Mouse (Mus musculus): ENCODE results near the gene Fam204a.

Gene Fam204a

GRCm38 (mm10) chr19:60225899-60226844, at the start of gene Fam204a:
TSS of gene Fam204a (minus strand) at chr19:60226701.
- peak; percentile 97 for DNase-seq

- DNase-seq, result no peak
Measured at GRCm38 (mm10) chr19:60265789-60266188, 39.3 kb upstream of the Fam204a start.

GRCm38 (mm10) chr19:60260689-60261088, 34.2 kb upstream of the Fam204a start:
- no peak for DNase-seq

GRCm38 (mm10) chr19:60252021-60252420, 25.5 kb upstream of the Fam204a start:
- peak; percentile 16 for DNase-seq

GRCm38 (mm10) chr19:60251197-60251596, 24.7 kb upstream of the Fam204a start:
- DNase-seq, result no peak

DNA sequence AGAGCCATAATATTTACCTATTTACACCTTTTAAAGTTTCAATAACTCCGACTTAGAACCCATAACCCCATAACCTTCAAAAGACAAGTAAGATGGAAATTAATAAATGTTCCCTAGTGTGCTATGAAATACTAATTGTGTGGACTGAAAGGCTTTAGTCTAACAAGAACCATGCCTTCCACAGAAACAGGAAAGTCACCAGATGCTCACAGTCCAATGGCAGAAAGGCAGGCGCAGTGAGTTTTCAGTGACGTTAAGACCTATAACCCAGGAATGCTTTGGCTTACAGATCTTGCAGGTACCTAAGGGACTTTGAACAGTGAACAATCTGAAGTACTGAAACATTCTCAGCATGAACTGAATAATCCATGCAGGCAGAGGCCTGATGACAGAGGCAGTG, 18.7 kb upstream of the Fam204a start:
- no peak for DNase-seq

DNA sequence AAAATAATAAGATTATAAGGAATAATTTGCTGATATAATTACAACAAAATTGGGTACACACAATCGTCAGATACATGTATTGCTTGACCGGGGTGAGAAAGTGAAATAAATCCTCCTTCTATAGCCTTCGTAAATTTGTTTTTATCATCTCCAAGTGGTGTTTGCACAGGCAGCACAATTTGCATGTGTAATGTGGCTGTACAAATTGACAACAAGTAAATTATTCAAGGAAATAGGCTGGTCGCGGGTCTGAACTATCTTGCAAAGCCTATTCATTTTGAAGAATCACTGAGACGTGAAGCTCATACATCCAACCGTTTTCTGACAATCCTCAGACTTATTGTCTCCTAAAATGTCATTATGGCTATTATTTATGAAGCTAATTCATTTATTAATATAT, 16.1 kb upstream of the Fam204a start:
- no peak for DNase-seq

DNA sequence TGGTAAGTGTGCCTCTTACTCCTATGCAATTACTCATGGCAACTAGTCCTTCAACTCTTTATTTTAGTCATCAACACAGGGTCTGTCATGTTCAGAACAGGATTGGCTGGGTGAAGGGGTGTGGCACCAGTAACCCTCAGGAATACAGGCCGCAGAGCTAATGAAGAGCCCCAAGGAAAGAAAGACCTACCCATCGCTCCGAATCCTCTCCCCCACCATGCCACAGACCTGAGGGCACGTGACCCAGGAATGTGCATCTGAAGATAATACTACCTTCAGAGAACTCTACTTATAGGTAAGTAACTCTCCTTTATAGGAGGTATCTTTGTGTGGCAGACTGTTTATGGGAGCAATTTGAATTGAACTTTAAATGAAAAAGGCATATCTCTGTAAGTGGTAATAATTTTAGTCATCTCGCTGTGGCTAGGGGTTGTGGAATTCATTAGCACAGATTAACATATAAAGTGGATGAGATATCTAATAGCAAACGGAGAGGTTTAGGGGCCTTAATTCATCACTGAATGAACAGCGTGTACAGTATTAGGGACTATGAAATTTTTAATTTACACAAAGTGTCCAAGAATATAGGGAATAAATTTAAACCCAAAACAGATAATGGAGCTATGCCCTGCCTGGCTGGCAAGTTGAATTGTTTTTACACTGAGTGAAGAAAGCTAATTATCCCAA, 15.6 kb upstream of the Fam204a start:
- DNase-seq, result no peak

GRCm38 (mm10) chr19:60231542-60231941, 5.0 kb upstream of the Fam204a start:
- no peak for DNase-seq

DNA sequence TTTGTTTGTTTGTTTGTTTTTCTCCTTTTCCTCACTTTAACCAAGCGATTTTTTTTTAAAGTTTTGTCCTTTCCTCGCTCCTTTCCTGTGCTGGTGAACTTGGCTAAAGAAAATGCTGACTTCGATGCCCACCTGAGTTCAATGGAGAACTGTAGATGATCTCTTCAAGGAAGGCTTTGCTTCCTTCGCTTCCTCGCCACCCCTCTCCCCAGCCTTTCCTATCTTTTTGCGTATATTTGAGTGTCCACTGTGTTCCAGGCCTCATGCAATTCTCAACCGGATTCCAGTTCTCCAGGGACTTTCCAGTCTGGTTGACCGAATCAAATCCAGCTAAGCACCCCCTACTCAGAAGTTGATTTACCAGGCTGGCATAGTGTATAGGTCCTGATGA, 339 bp upstream of the Fam204a start:
- DNase-seq, result no peak

- no peak for DNase-seq
Measured at GRCm38 (mm10) chr19:60219395-60219794, 7.1 kb downstream of the Fam204a start.

DNA sequence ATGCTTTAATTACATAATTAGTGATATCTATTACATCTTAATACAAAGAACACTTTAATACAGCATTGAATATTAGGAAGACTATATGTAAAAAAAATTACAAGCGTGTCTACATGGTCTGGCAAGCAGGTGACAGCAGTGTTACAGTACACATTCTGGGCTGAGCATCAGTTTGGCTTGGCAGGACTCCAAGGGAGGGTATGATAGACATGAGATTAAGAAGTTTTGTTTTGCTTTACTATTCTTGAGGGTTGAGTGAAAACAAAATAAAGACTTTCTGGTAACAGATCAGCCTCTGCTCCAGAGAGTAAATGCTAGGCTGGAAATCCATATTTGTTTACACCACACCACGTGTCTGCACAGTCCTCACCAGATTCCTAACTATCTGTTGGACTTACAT, 8.5 kb downstream of the Fam204a start:
- DNase-seq, result no peak

DNA sequence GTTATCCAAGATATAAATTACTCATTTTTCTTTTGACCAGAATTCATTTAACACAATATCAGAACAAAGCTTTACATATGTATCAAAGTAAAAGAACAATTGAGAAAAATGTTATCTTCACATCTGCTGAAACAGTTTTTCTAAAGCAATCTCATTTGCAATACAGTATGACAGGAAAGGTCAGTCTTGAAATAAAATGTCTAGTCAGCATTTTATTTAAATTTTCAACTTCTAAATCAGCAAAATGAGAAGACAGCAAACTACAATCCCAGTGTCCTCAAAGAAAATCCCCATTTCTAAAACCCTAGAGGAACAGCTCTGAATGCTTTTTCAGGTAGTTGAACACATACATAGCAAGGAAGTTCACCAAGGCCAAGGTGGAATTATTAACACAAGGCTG, 18.3 kb downstream of the Fam204a start:
- DNase-seq, result no peak

- peak; percentile 57 for DNase-seq
Measured at GRCm38 (mm10) chr19:60204176-60204575, 22.3 kb downstream of the Fam204a start.

- DNase-seq, result peak; percentile 51
Measured at GRCm38 (mm10) chr19:60200294-60200693, 26.2 kb downstream of the Fam204a start.

DNA sequence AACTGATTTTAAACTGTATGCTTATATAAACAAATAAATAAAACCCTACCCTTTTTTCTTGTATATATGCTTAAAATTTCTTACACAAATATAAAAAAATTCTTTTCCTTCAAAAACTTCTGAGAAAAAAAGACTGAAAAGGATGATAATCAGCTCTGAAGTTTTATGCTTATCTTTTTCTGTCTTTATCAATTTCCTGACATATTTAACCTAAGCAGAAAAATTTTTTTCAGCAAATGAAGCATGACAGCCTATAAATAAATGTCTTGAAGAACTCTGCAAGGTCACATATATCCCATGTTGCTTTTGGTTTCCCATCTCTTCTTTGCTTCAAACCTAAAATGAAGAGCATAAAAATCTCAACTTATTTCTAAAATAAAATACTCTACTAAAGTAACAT, 27.3 kb downstream of the Fam204a start:
- DNase-seq, result no peak

- no peak for DNase-seq
Measured at GRCm38 (mm10) chr19:60192790-60193189, 33.7 kb downstream of the Fam204a start.

DNA sequence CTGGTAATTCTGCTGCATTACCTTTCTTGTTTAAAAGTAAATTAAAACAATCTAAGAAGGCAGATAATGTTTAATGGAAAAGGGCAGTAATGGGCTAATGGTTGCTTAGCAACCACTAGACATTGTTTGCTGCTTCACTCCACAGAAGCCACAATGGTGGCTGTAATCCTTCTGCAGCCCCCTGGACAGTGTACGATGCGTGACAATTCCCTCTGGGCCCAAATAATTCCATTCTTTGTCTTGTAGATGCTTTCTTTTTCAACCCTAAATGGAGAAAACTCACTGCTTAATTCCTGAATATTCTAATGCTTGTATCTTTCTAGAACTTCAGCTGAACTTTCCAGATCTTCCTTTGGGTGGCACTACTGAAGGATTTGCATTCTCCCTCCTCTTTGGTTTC, 37.3 kb downstream of the Fam204a start:
- peak; percentile 24 for DNase-seq

DNA sequence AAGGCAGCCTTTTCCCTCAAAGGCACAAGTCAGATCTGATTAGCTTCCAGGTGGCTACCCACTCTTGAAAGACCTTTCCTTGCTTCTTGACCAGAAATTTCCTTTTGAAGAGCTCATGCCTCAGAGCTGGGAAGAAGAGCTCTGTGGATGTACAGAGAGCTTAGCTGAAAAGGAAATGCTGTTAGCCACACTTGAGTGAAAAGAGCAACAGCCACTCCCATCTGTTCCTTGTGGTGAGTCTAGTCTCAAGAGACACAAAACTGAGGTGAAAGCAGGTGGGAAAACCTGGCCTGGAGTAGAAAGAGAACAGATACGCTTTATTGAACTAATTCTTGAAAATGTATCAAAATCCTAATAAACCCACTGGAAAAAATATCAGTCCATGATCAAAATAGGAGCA, 43.6 kb downstream of the Fam204a start:
- peak; percentile 42 for DNase-seq

GRCm38 (mm10) chr19:60182171-60182570, 44.3 kb downstream of the Fam204a start:
- DNase-seq, result no peak

- DNase-seq, result no peak
Measured at GRCm38 (mm10) chr19:60178771-60179563, 47.5 kb downstream of the Fam204a start.

- DNase-seq, result no peak
Measured at GRCm38 (mm10) chr19:60165417-60165816, 61.1 kb downstream of the Fam204a start.

DNA sequence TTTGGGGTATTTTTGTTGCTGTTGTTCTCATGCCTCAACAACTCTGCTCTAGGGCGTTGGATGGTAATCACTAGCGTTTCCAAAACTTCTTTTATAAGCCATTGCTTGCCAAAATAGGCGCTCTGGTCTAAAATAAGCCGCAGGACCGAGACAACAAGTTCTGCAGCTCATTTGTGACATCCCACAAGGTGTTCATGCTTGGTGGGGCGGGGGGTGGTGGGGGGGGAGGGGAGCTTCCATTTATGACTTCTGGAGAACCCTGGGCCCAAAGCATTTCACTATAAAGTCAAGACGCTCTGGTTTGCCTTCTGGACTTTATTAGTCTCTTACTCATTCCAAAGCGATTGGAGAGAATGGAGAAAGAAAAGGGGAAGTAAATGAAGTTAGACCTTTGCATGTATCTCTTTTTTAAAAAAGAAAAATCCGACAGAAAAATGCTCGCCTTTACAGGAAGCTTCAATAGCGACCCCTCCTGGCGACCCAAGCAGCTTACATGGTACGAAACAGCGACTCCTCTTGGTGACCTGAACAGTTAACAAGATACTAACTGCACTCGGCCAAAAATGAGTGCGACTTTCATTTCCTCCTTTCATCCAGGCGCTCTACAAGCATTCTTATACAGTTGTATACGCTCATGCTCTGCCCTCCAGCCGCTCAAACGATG, 65.8 kb downstream of the Fam204a start:
- DNase-seq, result peak; percentile 82

Measured in retina, postnatal 1 day (tissue).